Mouse (Mus musculus) spleen, adult 2 months (tissue): Measurements from ENCODE around the gene Map3k19.

ENCODE experiments used
- CTCF ChIP-seq: fragments of 200-500 bp; IDR thresholded peaks from 2 replicates; pipeline ENCODE4 v1.5.1; 2011; ENCODE audit warnings: mild to moderate bottlenecking, inconsistent platforms; ENCODE audit not compliant: insufficient read depth, insufficient read length, insufficient replicate concordance; ENCODE audit errors: extremely low read depth
- POLR2A ChIP-seq: fragments of 200-500 bp; IDR thresholded peaks from 2 replicates; pipeline ENCODE4 v1.6.1; 2011; ENCODE audit warnings: low read depth, low read length, inconsistent platforms

DNA sequence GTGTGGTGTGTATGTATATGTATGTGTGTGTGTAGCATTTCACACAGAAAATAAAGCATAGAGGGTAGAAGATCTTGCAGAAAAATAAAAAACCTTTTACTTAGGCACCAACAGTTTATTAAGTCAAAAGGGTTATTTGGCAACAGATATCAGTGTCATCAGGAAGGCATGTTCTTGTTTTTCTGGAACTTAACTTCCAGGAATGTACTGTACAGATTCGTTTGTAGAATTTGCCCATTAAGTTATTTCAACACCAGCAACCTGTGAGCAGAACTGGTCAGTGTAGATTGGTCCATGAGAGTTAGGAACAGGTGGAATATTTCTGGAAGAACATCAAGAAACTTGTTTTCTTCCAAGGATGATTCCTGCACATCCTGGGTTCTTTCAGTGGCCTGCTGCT lies 44.6 kb upstream of the Map3k19 start:
- TF ChIP-seq CTCF = no peak
- no peak for TF ChIP-seq POLR2A
